Mouse (Mus musculus): Measurements from ENCODE around the gene Pik3ca.

GRCm38 (mm10) chr3:32372470-32372869 lies 25.0 kb upstream of the Pik3ca start:
- TF ChIP-seq CTCF (IDR thresholded peaks at IDR 0.05; ENCODE audit: extremely low read depth, insufficient read length, insufficient replicate concordance, low read depth, low read length) (no peak), POLR2A (IDR thresholded peaks at IDR 0.05; ENCODE audit: low read depth, low read length) (no peak)
